ENCODE assay signal across 19 mouse cellular contexts in genomic region chr5:102334442-102335197, GRCm38 (mm10).
A peak's percentile ranks its signal among the peaks of the same experiment; 100 is the strongest.
DNase-seq lines count a peak whose midpoint lies in the region; ATAC-seq and TF ChIP-seq lines count a peak whose summit lies in the region.
"Had no signal": no experiment of that assay in that cellular context is flagged by ENCODE, and none has a peak within 500 bp of the region (broad histone marks: within the 10 kb centered on the region; RNA-seq: fewer than 3 reads in every experiment).

No protein-coding gene starts in this region.

- ATAC-seq in forebrain, embryonic 14.5 days, result peak; percentile 29; the same call in 1 of the 2 replicates
- ATAC-seq in forebrain, embryonic 12.5 days (ENCODE audit: low FRiP score), result no peak
- no peak for ATAC-seq in hindbrain, embryonic 15.5 days (ENCODE audit: low FRiP score, low read depth)
- ATAC-seq: intestine, embryonic 16.5 days had no signal

- peak overlapping the region; percentile 35; the same call in 1 of the 2 replicates for H3K27ac ChIP-seq in forebrain, embryonic 14.5 days (ENCODE audit: low read depth, low read length)
- no peak overlapping the region for H3K27ac ChIP-seq in forebrain, embryonic 12.5 days
- H3K27ac ChIP-seq in hindbrain, embryonic 15.5 days (replicated peaks), result peak overlapping the region; percentile 59; the same call in 1 of the 2 replicates
- H3K27ac ChIP-seq in left cerebral cortex, adult 2 months, result no peak overlapping the region
- H3K27ac ChIP-seq: stomach, embryonic 15.5 days had no signal

- TF ChIP-seq CTCF in left cerebral cortex, adult 2 months (IDR thresholded peaks at IDR 0.05), result no peak

- peak; percentile 29 for DNase-seq in forebrain, embryonic 14.5 days (ENCODE audit: low spot score)
- DNase-seq in retina, postnatal 1 day, result peak; percentile 15
- no peak for DNase-seq in retina, embryonic 14.5 days (ENCODE audit: low spot score)
- DNase-seq in cerebellum, postnatal 14 days, result no peak
- no peak for DNase-seq in adrenal gland, adult 2 months
- DNase-seq in left cerebral cortex, adult 2 months (ENCODE audit: extremely low spot score in 1 of 2, low spot score in 2 of 2), result no peak
- DNase-seq: adrenal gland, postnatal 25 days; cerebellum, postnatal 10 days; gastrocnemius, postnatal 36 days; kidney, postnatal 10 days; layer of hippocampus, adult 9-11 months; lung, embryonic 14.5 days had no signal

- intact Hi-C loops in left cerebral cortex, adult 2 months (cut with DNase I), result no loop called here

- WGBS in forebrain, embryonic 14.5 days, result 60% methylated on average over 13 of the region's 13 CpGs
- WGBS in forebrain, embryonic 12.5 days, result 62% methylated on average over 13 of the region's 13 CpGs
- WGBS in hindbrain, embryonic 15.5 days, result 60% methylated on average over 13 of the region's 13 CpGs

- no peaks in the 10 kb centered on the region for H3K27me3 ChIP-seq in forebrain, embryonic 14.5 days (replicated peaks; ENCODE audit: control insufficient read depth, insufficient read depth, low read length)
- no peaks in the 10 kb centered on the region for H3K27me3 ChIP-seq in forebrain, embryonic 12.5 days
- H3K27me3 ChIP-seq in hindbrain, embryonic 15.5 days, result no peaks in the 10 kb centered on the region
- H3K27me3 ChIP-seq: CH12.LX; stomach, embryonic 15.5 days had no signal

- no peak overlapping the region for H3K9ac ChIP-seq in forebrain, embryonic 14.5 days (ENCODE audit: low read length)
- no peak overlapping the region for H3K9ac ChIP-seq in forebrain, embryonic 12.5 days
- H3K9ac ChIP-seq in hindbrain, embryonic 15.5 days, result no peak overlapping the region
- H3K9ac ChIP-seq: lung, embryonic 14.5 days; stomach, embryonic 15.5 days had no signal

- no peak overlapping the region for H3K4me3 ChIP-seq in forebrain, embryonic 14.5 days (ENCODE audit: low read depth, low read length)
- H3K4me3 ChIP-seq in forebrain, embryonic 12.5 days (replicated peaks), result no peak overlapping the region
- no peak overlapping the region for H3K4me3 ChIP-seq in hindbrain, embryonic 15.5 days
- no peak overlapping the region for H3K4me3 ChIP-seq in left cerebral cortex, adult 2 months
- H3K4me3 ChIP-seq: stomach, embryonic 15.5 days had no signal

- H3K36me3 ChIP-seq in forebrain, embryonic 14.5 days (ENCODE audit: control insufficient read depth, insufficient read depth, low read length), result no peaks in the 10 kb centered on the region
- no peaks in the 10 kb centered on the region for H3K36me3 ChIP-seq in forebrain, embryonic 12.5 days (replicated peaks)
- H3K36me3 ChIP-seq in hindbrain, embryonic 15.5 days, result no peaks in the 10 kb centered on the region
- H3K36me3 ChIP-seq: stomach, embryonic 15.5 days had no signal

- H3K9me3 ChIP-seq in forebrain, embryonic 14.5 days (replicated peaks; ENCODE audit: control insufficient read depth, low read length), result no peaks in the 10 kb centered on the region
- H3K9me3 ChIP-seq in forebrain, embryonic 12.5 days, result no peaks in the 10 kb centered on the region
- no peaks in the 10 kb centered on the region for H3K9me3 ChIP-seq in hindbrain, embryonic 15.5 days
- H3K9me3 ChIP-seq: stomach, embryonic 15.5 days had no signal

- no peaks in the 10 kb centered on the region for H3K4me1 ChIP-seq in forebrain, embryonic 14.5 days (ENCODE audit: control insufficient read depth, insufficient read depth, low read length)
- H3K4me1 ChIP-seq in forebrain, embryonic 12.5 days, result no peaks in the 10 kb centered on the region
- peaks cover 7% of the 10 kb centered on the region; the same call in 1 of the 2 replicates for H3K4me1 ChIP-seq in hindbrain, embryonic 15.5 days (replicated peaks)
- H3K4me1 ChIP-seq: stomach, embryonic 15.5 days had no signal

- no peak overlapping the region for H3K4me2 ChIP-seq in forebrain, embryonic 14.5 days (ENCODE audit: low read length)
- H3K4me2 ChIP-seq in forebrain, embryonic 12.5 days, result no peak overlapping the region
- H3K4me2 ChIP-seq in hindbrain, embryonic 15.5 days, result no peak overlapping the region
- H3K4me2 ChIP-seq: heart, embryonic 11.5 days; liver, embryonic 11.5 days; lung, embryonic 14.5 days; stomach, embryonic 15.5 days had no signal

Comparison
In these comparisons a context has a peak if more than half of its experiments do, and no peak if none do; other contexts are left out.
1. DNase-seq: peak in forebrain, embryonic 14.5 days (single experiment) and retina, postnatal 1 day (single experiment); none in retina, embryonic 14.5 days (single experiment), cerebellum, postnatal 14 days (0 of 2), adrenal gland, adult 2 months (single experiment) and left cerebral cortex, adult 2 months (0 of 2).
2. H3K27ac ChIP-seq: peak in forebrain, embryonic 14.5 days (single experiment) and hindbrain, embryonic 15.5 days (single experiment); none in forebrain, embryonic 12.5 days (single experiment) and left cerebral cortex, adult 2 months (single experiment).